Mouse (Mus musculus): ENCODE data around the gene Capn9. TPM values are rescaled to one million over a fixed set of nuclear protein-coding genes. Genes with fewer than 3 reads are reported as not detected.

Gene Capn9
- polyA plus RNA-seq, 1 experiment = not detected

- H3K4me3 ChIP-seq (replicated peaks) = peak overlapping the region; percentile 44
- TF ChIP-seq GATA1 (IDR thresholded peaks at IDR 0.05; ENCODE audit: borderline replicate concordance, low read length) (no peak), FLI1 (IDR thresholded peaks at IDR 0.05; ENCODE audit: low read length) (no peak)
- H3K9me3 ChIP-seq = no peaks in the 10 kb centered on the region
- H3K4me1 ChIP-seq = peaks cover 44% of the 10 kb centered on the region
- H3K36me3 ChIP-seq (replicated peaks; ENCODE audit: low read length) = no peaks in the 10 kb centered on the region
- peaks cover 62% of the 10 kb centered on the region for H3K27me3 ChIP-seq (replicated peaks)
These were observed 6.8 kb upstream of the Capn9 start for GRCm38 (mm10) chr8:124569100-124569499.

DNA sequence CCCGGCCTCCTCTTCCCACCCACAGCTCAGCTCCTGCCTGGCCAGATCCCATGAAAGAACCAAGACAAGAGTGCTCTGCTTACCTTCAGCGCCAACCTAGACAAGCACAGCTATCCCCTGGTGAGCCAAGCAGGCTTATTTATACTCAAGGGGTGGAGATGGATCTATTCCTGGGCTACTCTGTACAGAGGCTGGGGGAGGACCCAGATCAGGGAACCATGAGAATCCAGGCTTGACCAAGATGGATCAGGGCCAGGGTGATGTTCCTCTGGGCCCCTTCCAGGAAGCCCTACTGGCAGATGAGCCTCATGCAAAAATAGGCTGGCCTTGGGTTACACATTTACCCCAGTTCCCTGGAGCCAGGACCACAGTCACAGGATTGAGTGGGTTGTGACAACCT is 6.3 kb upstream of the Capn9 start, which contains the start of gene Agt:
Gene Agt, minus strand, starts transcription at position 114 of the 400 bp plus-strand sequence.
- peaks cover 61% of the 10 kb centered on the region for H3K27me3 ChIP-seq (replicated peaks)
- no peaks in the 10 kb centered on the region for H3K9me3 ChIP-seq
- H3K4me1 ChIP-seq = peaks cover 44% of the 10 kb centered on the region
- TF ChIP-seq GATA1 (IDR thresholded peaks at IDR 0.05; ENCODE audit: borderline replicate concordance, low read length) = no peak
- no peak for TF ChIP-seq FLI1 (IDR thresholded peaks at IDR 0.05; ENCODE audit: low read length)
- no peaks in the 10 kb centered on the region for H3K36me3 ChIP-seq (replicated peaks; ENCODE audit: low read length)
- H3K4me3 ChIP-seq (replicated peaks) = peak within 1 kb of the TSS; percentile 44

DNA sequence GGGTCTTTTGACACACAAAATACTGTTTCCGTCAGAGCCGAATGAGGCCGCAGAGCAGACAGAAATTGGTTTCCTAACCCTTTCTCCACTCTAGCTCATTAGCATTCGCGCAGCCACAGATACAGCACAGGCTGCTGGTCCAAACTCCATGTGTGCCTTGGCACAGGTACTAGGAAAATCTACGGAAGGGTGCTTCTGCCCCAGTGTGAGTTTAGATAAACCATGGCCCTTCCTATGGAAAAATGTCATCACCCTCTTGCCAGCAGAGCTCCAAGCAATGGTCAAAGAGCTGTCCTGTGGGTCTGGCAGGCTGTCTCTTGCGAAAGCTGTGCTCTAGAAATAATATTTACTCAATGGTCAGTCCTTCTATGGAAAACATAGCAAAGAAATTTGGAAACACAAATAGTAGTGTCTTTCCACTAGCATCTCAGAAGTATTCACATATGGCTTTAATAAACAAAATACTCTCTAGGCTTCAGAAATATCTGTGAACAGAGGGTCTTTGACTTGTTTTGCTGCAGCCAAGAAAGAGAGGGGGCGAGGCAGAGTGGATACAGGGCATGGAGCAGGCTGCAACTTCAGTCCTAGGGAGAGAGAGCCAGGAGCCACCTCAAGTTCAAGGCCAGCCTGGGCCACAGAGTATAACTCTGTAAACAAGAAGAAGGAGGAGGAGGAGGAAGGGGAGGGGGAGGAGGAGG is 4.0 kb upstream of the Capn9 start:
- no peaks in the 10 kb centered on the region for H3K36me3 ChIP-seq (replicated peaks; ENCODE audit: low read length)
- H3K27me3 ChIP-seq (replicated peaks) = peaks cover 59% of the 10 kb centered on the region
- H3K4me1 ChIP-seq = peaks cover 38% of the 10 kb centered on the region
- H3K9me3 ChIP-seq = no peaks in the 10 kb centered on the region
- no peak for TF ChIP-seq FLI1 (IDR thresholded peaks at IDR 0.05; ENCODE audit: low read length)
- TF ChIP-seq GATA1 (IDR thresholded peaks at IDR 0.05; ENCODE audit: borderline replicate concordance, low read length) = no peak
- no peak overlapping the region for H3K4me3 ChIP-seq (replicated peaks)

- H3K9me3 ChIP-seq = no peaks in the 10 kb centered on the region
- TF ChIP-seq FLI1 (IDR thresholded peaks at IDR 0.05; ENCODE audit: low read length) = no peak
- TF ChIP-seq GATA1 (IDR thresholded peaks at IDR 0.05; ENCODE audit: borderline replicate concordance, low read length) = no peak
- H3K4me1 ChIP-seq = peaks cover 38% of the 10 kb centered on the region
- peaks cover 56% of the 10 kb centered on the region for H3K27me3 ChIP-seq (replicated peaks)
- H3K4me3 ChIP-seq (replicated peaks) = no peak overlapping the region
- no peaks in the 10 kb centered on the region for H3K36me3 ChIP-seq (replicated peaks; ENCODE audit: low read length)
These were observed 3.5 kb upstream of the Capn9 start for GRCm38 (mm10) chr8:124572430-124572775.

DNA sequence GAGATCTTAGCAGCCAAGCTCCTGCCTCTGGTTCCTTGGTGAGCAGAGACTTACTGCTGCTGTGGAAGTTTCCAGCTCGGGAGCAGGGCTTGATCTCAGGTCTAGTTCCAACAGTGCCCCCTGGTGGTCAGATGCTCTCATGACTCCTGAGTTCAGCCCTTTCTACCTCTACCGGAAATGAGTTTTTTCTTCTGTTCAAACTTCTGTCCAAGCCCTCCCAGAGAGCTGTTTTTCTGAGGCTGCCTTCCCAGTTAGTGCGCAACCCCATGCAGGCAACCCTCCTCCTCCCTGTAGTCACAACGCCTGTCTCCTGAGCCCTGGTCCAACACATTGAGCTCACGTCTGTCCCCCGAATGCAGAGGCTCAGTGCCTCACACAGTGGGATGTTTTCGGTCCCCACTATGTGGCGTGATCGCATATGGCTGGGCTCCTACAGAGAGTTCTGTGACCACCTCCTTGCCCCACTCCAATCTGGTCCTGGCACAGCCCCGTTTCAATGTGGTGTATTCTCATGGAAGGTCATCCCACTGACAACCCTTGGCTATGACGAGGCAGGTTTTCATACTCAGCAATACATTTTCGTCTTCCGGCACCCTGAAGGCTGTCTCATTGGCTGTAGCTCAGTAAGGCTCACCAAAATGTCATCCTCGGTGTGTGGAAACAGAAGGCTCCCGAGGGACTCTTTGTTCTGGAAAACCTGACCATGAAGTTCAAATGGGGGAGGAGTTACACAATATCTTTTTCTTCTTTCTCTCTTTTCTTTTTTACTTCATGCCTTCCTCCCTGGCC is 2.2 kb upstream of the Capn9 start:
- Histone ChIP-seq H3K27me3 (replicated peaks) (peaks cover 46% of the 10 kb centered on the region), H3K4me3 (replicated peaks) (peak overlapping the region; percentile 51), H3K9me3 (no peaks in the 10 kb centered on the region), H3K36me3 (replicated peaks; ENCODE audit: low read length) (no peaks in the 10 kb centered on the region), H3K4me1 (peaks cover 33% of the 10 kb centered on the region)
- TF ChIP-seq GATA1 (IDR thresholded peaks at IDR 0.05; ENCODE audit: borderline replicate concordance, low read length) (no peak), FLI1 (IDR thresholded peaks at IDR 0.05; ENCODE audit: low read length) (no peak)

DNA sequence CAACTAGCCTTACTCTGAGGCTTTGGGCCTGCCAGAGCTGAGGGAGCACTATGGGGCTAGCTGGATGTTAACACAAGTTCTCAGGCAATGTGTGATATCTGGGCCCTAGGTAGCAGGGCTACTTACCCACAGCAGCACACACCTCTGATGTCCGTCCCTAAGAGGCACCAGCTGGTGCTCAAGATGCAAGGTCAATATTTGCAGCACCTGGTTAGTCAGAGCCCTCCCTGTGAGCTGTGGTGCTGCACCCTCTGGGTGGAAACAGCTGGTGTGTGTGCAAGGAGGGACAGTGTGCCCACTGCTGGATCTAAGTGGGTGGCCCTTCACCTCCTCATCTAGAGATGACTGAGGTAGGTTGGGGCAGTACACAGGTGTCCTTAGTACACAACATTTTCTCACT is 840 bp downstream of the Capn9 start:
- H3K36me3 ChIP-seq (replicated peaks; ENCODE audit: low read length) = no peaks in the 10 kb centered on the region
- H3K9me3 ChIP-seq = no peaks in the 10 kb centered on the region
- H3K27me3 ChIP-seq (replicated peaks) = peaks cover 19% of the 10 kb centered on the region
- peaks cover 18% of the 10 kb centered on the region for H3K4me1 ChIP-seq
- TF ChIP-seq GATA1 (IDR thresholded peaks at IDR 0.05; ENCODE audit: borderline replicate concordance, low read length) (no peak), FLI1 (IDR thresholded peaks at IDR 0.05; ENCODE audit: low read length) (no peak)
- H3K4me3 ChIP-seq (replicated peaks) = no peak overlapping the region

DNA sequence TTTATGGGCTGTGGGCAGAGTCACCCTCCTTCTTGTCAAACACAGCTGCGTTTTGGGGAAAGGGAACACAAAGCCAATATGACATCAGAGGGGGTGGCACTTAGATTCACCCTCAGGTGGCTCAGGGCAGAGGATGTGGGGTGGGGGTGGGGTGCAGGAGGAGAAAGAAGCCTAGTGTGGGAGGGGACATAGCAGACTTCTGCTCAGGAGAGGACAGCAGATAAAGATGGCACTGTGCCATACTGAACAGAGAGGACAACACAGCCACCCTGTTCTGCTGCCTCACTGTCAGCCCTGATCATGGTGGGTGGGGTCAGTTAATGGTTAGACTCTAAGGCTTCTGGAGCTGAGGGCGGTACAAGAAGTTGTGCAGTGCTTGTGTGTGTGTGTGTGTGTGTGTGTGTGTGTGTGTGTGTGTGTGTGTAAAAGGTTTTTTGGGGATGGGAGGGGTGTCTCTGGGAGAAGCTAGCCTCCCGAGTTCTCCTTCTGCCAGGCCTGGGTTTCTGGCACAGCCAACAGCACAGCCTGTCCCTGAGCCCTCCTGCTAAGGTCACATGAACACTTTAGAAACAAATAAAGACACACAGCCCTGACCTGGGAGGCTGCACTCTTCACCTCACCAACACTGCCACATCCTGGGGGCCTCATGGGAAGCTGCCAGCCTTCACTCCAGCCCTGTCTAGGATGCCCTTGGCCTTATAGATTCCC is 10.0 kb downstream of the Capn9 start:
- Histone ChIP-seq H3K4me3 (replicated peaks) (no peak overlapping the region), H3K4me1 (peaks cover 8% of the 10 kb centered on the region; the same call in 1 of the 2 replicates), H3K36me3 (replicated peaks; ENCODE audit: low read length) (no peaks in the 10 kb centered on the region), H3K9me3 (no peaks in the 10 kb centered on the region), H3K27me3 (replicated peaks) (peaks cover 34% of the 10 kb centered on the region)
- TF ChIP-seq GATA1 (IDR thresholded peaks at IDR 0.05; ENCODE audit: borderline replicate concordance, low read length) (no peak), FLI1 (IDR thresholded peaks at IDR 0.05; ENCODE audit: low read length) (no peak)

- Histone ChIP-seq H3K36me3 (replicated peaks; ENCODE audit: low read length) (no peaks in the 10 kb centered on the region), H3K4me1 (peaks cover 8% of the 10 kb centered on the region; the same call in 1 of the 2 replicates), H3K27me3 (replicated peaks) (peaks cover 37% of the 10 kb centered on the region), H3K4me3 (replicated peaks) (no peak overlapping the region), H3K9me3 (no peaks in the 10 kb centered on the region)
- TF ChIP-seq GATA1 (IDR thresholded peaks at IDR 0.05; ENCODE audit: borderline replicate concordance, low read length) = no peak
- no peak for TF ChIP-seq FLI1 (IDR thresholded peaks at IDR 0.05; ENCODE audit: low read length)
These were observed 10.6 kb downstream of the Capn9 start for GRCm38 (mm10) chr8:124586556-124586955.

DNA sequence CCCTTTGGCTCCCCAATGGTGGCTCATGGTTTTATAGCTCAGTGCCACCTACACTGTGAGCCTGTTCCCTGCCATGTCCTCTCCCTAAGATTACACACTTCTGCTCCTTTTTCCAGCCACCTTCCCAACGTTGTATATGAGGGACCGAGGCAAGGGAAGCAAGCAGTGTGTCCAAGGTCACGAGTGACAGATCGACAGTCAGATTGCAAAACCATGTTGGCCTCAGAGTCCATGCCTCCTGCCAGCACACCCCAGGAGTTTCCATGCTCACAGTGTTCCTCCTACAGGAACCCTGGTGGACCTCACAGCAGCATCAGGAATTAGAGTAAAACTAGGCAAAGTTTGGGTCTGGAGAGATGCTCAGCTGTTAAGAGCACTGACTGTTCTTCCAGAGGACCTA is 13.5 kb downstream of the Capn9 start:
- Histone ChIP-seq H3K36me3 (replicated peaks; ENCODE audit: low read length) (no peaks in the 10 kb centered on the region), H3K4me3 (replicated peaks) (no peak overlapping the region), H3K9me3 (no peaks in the 10 kb centered on the region), H3K4me1 (peaks cover 8% of the 10 kb centered on the region; the same call in 1 of the 2 replicates), H3K27me3 (replicated peaks) (peaks cover 42% of the 10 kb centered on the region)
- TF ChIP-seq GATA1 (IDR thresholded peaks at IDR 0.05; ENCODE audit: borderline replicate concordance, low read length) (no peak), FLI1 (IDR thresholded peaks at IDR 0.05; ENCODE audit: low read length) (no peak)
